Mouse (Mus musculus) ES-E14 (cell line): ENCODE data around the gene Bzw2.

ENCODE experiments used
- CHD2 ChIP-seq: IDR thresholded peaks from 2 replicates; pipeline ENCODE4 v1.6.1; 2014; ENCODE audit warnings: mild to moderate bottlenecking, low read depth, low read length, inconsistent platforms
- HCFC1 ChIP-seq: IDR thresholded peaks from 2 replicates; pipeline ENCODE4 v1.6.1; 2012; ENCODE audit warnings: low read length, inconsistent platforms, borderline replicate concordance; ENCODE audit not compliant: insufficient read depth
- MAFK ChIP-seq: IDR thresholded peaks from 2 replicates; pipeline ENCODE4 v1.6.1; 2014; ENCODE audit warnings: mild to moderate bottlenecking, low read depth, low read length, inconsistent platforms; ENCODE audit not compliant: insufficient read depth
- ZC3H11A ChIP-seq: IDR thresholded peaks from 2 replicates; pipeline ENCODE4 v1.6.1; 2012; ENCODE audit warnings: low read depth, mild to moderate bottlenecking, inconsistent platforms, low read length, borderline replicate concordance
- ZNF384 ChIP-seq: IDR thresholded peaks from 2 replicates; pipeline ENCODE4 v1.6.1; 2012; ENCODE audit warnings: low read depth, low read length, inconsistent platforms

DNA sequence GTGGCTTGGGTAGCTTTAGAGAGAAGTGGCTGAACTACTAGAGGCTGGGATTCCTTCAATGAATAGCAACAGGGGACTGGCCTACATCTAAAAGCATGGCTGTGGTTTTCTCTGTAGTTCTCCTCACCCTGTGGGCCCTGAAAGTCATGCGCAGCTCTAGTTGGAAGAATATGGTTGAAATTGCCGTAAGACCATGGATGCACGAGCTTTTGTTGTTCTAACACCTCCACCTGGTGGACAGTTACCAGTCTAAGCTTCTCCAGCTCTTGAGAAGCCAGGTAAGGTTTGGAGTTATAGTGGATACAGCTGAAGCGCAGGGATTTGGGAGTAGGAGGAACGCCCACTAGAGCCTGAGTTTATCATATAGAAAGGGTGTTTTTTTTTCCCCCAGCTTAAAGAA, 49.4 kb downstream of the Bzw2 start:
- no peak for TF ChIP-seq HCFC1
- TF ChIP-seq CHD2 = no peak
- TF ChIP-seq ZC3H11A = no peak
- no peak for TF ChIP-seq MAFK
- TF ChIP-seq ZNF384 = no peak
